Mouse (Mus musculus) MEL-GATA-1-ER (cell line): ENCODE measurements at regions not wholly inside any gene's neighbourhood (a gene's known extent, or its start where the extent isn't known, plus 50 kb on each side); places are given as distances from the start of the nearest gene placed in this dataset.

ENCODE experiments used
- DNase-seq: peaks from one replicate; pipeline ENCODE4 v3.0.0-alpha.2; 2012; ENCODE audit warnings: low read depth; ENCODE audit errors: extremely low read depth

GRCm38 (mm10) chr4:127533726-127534125 is 175.7 kb upstream of the Gjb5 start:
- no peak for DNase-seq

GRCm38 (mm10) chr4:127530779-127531178 is 172.8 kb upstream of the Gjb5 start:
- no peak for DNase-seq

- no peak for DNase-seq
These were observed 164.2 kb upstream of the Gjb5 start for GRCm38 (mm10) chr4:127522151-127522550.

GRCm38 (mm10) chr4:127517978-127518377 is 160.0 kb upstream of the Gjb5 start:
- no peak for DNase-seq

- no peak for DNase-seq
These were observed 159.6 kb upstream of the Gjb5 start for GRCm38 (mm10) chr4:127517539-127517938.

DNA sequence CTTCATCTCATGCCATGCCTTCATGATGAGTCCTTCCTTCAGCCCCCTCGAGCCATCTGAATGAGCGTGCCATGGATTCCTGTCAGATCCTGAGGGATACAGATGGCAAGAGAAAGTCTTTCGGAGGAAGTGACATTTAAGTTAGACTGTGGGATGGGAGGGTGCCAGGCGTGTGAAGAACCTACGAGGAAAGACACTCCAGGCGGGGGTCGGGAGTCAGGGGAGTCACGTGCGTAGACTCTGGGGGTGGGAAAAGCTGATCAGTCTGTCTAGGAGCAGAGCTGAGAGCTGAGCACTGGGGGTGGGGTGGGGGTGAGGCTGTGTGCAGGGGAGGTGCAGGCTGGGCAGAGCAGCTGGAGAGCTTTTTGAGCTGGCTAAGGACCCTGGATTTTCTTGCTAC is 152.0 kb upstream of the Gjb5 start:
- DNase-seq: no peak

- no peak for DNase-seq
These were observed 144.6 kb upstream of the Gjb5 start for GRCm38 (mm10) chr4:127502621-127503020.

DNA sequence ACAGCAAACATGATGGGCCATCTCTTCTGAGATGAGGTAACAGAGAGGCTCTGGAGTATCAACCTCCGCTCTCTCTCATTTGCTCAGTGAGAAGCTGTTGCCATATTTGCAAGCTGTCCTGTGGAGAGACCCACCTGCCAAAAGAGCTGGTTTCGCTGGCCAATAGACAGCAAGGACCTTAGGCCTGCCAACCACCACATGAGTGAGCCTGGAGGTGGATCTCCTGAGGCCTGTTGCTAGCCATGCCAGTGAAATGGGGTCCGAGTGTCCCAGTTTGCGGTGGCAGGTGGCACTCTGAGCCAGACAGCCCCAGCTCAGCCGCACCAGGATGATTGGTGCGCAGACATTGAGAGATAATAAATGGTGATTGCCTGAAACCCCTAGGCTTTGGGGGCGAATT is 143.9 kb upstream of the Gjb5 start:
- DNase-seq: no peak

DNA sequence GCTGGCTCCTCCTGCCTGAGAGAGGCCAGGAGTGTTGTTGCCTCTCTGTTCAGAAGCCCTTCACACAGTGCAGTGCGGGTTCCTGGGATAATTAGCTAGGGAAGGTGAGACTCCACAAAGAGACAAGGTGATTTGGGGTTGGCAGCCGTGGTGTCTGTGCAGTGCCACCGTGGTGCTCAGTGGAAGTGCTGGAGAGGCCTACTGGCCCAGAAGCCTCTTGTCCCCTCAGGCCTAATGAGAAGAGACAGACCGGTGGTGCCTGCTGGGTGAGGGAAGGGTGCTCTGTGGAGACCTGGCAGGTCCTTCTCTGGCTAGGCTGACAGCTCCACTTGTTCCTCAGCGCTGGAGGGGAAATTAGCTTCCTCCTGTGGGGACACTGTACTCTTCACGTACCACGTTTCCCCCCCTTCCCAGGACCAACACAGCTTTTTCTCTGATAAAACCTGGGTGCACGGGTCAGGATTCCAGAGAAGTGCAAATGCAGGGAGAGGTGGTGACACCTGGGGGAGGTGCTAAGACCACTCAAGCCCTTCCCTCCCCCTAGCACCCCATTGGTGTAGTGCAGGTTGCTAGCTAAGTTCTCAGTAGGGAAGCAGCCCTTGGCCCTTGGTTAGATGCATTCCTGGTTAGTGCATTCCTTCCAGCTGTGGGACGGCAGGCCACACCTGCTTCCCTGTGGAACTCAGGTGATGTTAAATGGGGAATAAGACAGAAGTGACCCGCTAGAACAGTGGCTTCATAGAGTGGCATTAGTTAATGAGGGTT is 129.2 kb upstream of the Gjb5 start:
- DNase-seq: no peak

DNA sequence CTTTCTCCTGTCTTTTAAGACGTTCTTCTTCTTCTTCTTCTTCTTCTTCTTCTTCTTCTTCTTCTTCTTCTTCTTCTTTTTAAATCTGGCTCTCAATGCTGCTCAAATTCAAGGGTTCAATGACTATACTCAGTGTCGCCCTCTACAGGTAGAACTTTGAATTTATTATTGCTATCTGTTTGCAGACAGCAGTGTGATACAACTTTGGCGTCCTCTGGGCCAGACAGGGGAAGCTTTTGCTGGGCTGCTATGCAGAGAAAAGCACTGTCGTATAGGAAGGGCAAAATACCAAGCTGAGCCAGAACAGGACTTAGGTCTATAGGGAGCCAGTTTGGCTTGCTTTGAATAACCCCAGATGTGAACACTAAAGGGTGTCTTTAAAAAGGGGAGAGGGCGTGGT is 127.3 kb upstream of the Gjb5 start:
- DNase-seq: no peak

- no peak for DNase-seq
These were observed 124.5 kb upstream of the Gjb5 start for GRCm38 (mm10) chr4:127482461-127482860.

- no peak for DNase-seq
These were observed 122.4 kb upstream of the Gjb5 start for GRCm38 (mm10) chr4:127480339-127480738.

DNA sequence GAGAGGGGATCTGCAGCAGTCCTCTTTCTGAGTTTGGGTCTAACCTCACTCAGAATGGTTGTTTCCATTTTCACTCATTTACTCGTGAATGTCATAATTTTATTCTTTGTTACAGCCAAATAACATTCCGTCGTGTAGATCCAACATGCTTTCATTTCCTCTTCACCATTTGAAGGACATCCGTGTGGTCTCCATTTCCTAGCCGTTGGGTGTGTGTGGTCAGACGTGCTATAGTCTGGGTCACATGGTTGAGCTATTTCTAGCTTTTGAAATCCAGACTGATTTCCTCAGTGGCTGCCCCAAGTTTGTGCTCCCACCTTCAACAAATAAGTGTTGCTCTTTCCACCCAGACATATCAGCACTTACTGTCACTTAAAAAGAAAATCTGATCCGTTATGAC is 111.9 kb upstream of the Gjb5 start:
- no peak for DNase-seq

DNA sequence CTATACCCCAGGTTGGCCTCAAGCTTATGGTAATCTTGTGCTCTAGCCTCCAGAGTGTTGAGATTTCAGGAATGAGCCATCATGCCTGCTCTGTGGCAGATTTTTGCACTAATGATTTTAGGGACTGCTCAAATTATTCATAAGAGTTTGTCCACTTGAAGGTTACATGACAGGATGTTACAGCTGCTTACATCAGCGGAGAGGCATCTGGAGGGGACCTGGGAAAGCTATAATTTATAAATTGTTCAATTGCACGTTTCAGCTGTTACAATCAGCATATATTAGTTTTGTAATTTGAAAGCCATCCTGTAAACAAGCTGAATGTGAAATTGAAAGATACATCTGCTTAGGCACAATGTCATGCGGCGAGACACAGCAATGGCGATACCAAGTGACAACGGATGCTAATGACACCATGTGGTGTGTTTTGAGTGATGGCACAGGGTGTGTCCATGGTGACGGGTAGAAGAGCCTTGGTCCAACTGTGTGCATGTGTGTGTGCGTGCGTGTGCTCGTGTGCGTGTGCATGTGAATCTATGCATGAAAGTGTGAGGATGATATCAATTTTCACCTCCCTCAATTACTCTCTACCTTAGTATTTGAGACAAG is 96.6 kb upstream of the Gjb5 start:
- DNase-seq: no peak

GRCm38 (mm10) chr4:127452081-127452480 is 94.1 kb upstream of the Gjb5 start:
- no peak for DNase-seq

DNA sequence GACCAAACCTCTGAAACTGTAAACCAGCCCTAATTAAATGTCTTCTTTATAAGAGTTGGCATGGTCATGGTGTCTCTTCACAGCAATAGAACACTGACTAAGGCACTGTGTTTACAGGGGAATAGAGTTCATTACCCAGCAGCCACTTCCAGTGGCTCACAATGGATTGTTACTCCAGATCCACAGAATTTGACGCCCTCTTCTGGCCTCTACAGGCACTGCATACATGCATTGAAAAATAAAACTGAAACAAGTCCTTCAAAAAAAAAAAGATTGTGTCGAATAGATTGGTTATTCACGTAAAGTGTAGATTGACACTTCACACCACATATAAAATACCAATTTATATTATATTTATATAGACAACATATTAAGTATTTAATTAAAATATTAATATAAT is 87.3 kb upstream of the Gjb5 start:
- no peak for DNase-seq

- DNase-seq: no peak
These were observed 86.1 kb upstream of the Gjb5 start for GRCm38 (mm10) chr4:127444056-127444455.

GRCm38 (mm10) chr4:127442001-127442400 is 84.0 kb upstream of the Gjb5 start:
- no peak for DNase-seq

GRCm38 (mm10) chr4:127440602-127441001 is 82.6 kb upstream of the Gjb5 start:
- no peak for DNase-seq

- no peak for DNase-seq
These were observed 77.1 kb upstream of the Gjb5 start for GRCm38 (mm10) chr4:127435076-127435475.

DNA sequence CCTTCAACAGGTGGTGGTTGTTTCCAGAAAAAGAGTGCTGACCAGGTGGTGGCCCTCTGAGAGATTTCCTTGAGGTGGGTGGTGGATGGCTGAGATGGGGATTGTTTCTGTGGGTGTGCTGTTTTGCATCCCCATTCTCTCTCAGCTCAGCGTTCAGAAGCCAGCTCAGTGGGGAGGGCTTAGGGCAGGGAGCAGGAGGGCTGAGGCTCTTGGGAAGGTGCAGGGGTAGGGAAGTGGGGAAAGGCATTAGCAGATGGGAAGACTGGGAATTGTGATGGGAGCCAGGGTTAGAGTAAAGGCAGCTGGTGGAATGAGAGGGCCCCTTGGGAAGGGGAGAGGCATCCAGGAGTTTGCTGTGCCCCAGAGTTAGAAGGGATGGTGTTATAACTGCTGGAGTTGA is 72.3 kb upstream of the Gjb5 start:
- DNase-seq: no peak

DNA sequence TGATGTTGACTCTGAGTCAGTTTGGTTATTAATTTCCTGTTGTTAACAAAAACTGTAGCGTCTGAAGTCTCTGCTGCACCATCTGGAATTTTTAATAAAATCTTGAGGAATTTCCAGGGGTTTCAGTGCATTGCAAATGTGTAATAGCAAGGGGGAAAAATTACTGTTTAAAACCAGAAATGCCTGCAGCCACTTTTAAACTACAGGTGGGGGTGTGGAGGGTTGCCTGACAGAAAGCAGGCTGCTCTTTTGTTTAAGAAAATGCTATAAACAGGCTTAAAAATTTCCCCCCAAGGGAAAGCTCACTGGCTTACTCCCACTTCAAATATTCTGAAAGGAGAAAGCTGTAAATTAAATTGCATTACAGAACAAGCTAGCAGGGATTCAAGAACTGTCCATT is 71.8 kb upstream of the Gjb5 start:
- no peak for DNase-seq

GRCm38 (mm10) chr4:127423855-127424254 is 65.9 kb upstream of the Gjb5 start:
- no peak for DNase-seq
